In the genomic region with DNA sequence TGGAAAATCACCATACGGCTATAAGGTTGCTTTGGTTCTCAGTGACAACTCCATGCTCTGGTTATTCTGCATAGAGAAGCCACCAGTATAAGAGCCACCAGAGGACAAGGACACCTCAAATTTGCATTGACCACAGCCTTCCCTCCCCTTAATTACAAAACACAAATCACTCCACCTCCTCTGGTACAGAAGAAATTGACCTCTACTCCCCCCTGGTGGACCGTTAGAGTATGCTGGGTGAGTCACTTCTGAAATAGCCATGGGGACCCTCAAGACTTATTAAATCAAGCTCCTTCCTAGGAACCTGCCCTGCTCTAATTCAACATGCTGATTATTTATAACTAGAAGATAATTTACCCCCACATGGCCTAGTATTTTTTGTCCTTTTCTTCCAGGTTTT, we compare ENCODE assay signal across 8 mouse cellular contexts.
DNase-seq lines count a peak whose midpoint lies in the region; ATAC-seq and TF ChIP-seq lines count a peak whose summit lies in the region.

No protein-coding gene starts in this region.

- H3K9me3 ChIP-seq in hindbrain, postnatal 0 days (ENCODE audit: low read length) = no peaks in the 10 kb centered on the region
- no peaks in the 10 kb centered on the region for H3K9me3 ChIP-seq in hindbrain, embryonic 10.5 days

- H3K9ac ChIP-seq in hindbrain, postnatal 0 days (replicated peaks; ENCODE audit: low read length) = no peak overlapping the region

- ATAC-seq in hindbrain, postnatal 0 days = peak; percentile 59; the same call in 1 of the 2 replicates
- no peak for ATAC-seq in erythroid progenitor cell, adult 5-6 weeks (replicated peaks; ENCODE audit: low FRiP score, poor library complexity, severe bottlenecking)

- no peak overlapping the region for H3K27ac ChIP-seq in hindbrain, postnatal 0 days
- no peak overlapping the region for H3K27ac ChIP-seq in hindbrain, embryonic 10.5 days

- no peaks in the 10 kb centered on the region for H3K4me1 ChIP-seq in hindbrain, postnatal 0 days (ENCODE audit: insufficient read depth, low read length)
- H3K4me1 ChIP-seq in hindbrain, embryonic 10.5 days (replicated peaks) = peaks cover 10% of the 10 kb centered on the region

- 48% methylated on average over 2 of the region's 2 CpGs for WGBS in hindbrain, postnatal 0 days
- 37% methylated on average over 2 of the region's 2 CpGs for WGBS in hindbrain, embryonic 10.5 days

- no peak overlapping the region for H3K4me2 ChIP-seq in hindbrain, postnatal 0 days (ENCODE audit: low read depth, low read length)

- H3K27me3 ChIP-seq in hindbrain, postnatal 0 days (ENCODE audit: insufficient read depth, low read length) = no peaks in the 10 kb centered on the region
- no peaks in the 10 kb centered on the region for H3K27me3 ChIP-seq in hindbrain, embryonic 10.5 days (ENCODE audit: insufficient read depth, poor library complexity, severe bottlenecking)

- DNase-seq in hindbrain, postnatal 0 days (ENCODE audit: low spot score) = peak; percentile 77
- no peak for DNase-seq in hindbrain, embryonic 10.5 days (ENCODE audit: low spot score)
- DNase-seq in right cerebral cortex, postnatal 14 days = peak; percentile 18
- DNase-seq in right cerebral cortex, postnatal 36 days (ENCODE audit: low spot score in 2 of 2) = no peak
- DNase-seq in embryo, embryonic 11 days = peak; percentile 68
- DNase-seq in retina, postnatal 7 days (ENCODE audit: low read depth, low spot score) = peak; percentile 32
- no peak for DNase-seq in layer of hippocampus, postnatal 36 days

- peak; percentile 75 for TF ChIP-seq CTCF in hindbrain, postnatal 0 days (IDR thresholded peaks at IDR 0.05; ENCODE audit: low read depth)

- H3K4me3 ChIP-seq in hindbrain, postnatal 0 days (ENCODE audit: low read length) = no peak overlapping the region
- no peak overlapping the region for H3K4me3 ChIP-seq in hindbrain, embryonic 10.5 days

- H3K36me3 ChIP-seq in hindbrain, postnatal 0 days (ENCODE audit: insufficient read depth, low read length) = no peaks in the 10 kb centered on the region
- H3K36me3 ChIP-seq in hindbrain, embryonic 10.5 days = no peaks in the 10 kb centered on the region

Comparison
In these comparisons a context has a peak if more than half of its experiments do, and no peak if none do; other contexts are left out.
1. DNase-seq: peak in hindbrain, postnatal 0 days (single experiment), right cerebral cortex, postnatal 14 days (single experiment), embryo, embryonic 11 days (single experiment) and retina, postnatal 7 days (single experiment); none in hindbrain, embryonic 10.5 days (single experiment), right cerebral cortex, postnatal 36 days (0 of 2) and layer of hippocampus, postnatal 36 days (0 of 2).